Mouse (Mus musculus): ENCODE results near the gene Dhx58.

DNA sequence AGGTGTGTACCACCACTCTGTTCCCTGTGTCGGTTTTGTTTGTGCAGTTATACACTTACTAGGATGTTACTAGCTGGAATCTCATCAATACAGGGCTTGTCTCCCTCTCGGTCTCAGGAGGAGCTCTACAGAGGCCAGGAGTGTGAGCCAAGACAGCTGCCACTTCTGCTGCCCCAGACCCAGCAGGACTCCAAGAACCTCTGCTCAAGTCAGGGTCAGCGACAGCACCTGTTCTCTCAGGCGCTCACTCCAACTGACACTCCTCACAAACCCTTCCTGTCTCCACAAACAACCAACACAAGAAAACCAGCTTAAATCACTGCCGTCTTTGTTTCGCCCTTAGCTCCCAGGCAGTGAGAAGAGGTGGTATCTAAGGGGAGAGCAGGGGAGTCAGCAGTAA lies 24.5 kb upstream of the Dhx58 start:
- no peak for TF ChIP-seq CTCF (IDR thresholded peaks at IDR 0.05; ENCODE audit: low read depth)
- no peak for TF ChIP-seq EP300 (IDR thresholded peaks at IDR 0.05; ENCODE audit: low read depth)

All from liver, postnatal 0 days (tissue).